Mouse (Mus musculus): ENCODE measurements around the gene Sipa1l3.

DNA sequence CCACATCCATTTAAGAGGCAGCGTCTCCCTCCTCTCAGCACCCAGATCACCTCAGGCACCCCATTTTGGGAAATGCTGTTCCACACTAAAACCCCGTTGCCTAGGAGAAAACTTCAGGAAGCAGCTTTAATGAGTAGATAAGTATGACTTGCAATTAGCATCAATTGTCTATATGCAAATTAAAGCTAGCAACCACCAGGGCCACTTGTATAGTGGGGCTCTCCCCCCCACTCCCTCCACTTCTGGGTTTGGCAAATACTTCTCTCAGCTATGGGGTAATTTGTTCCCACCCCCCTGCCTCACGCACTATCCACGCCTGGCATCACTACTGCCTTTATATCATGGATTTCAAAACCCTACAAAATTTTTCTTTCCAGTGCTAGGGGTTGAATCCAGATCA, 172.9 kb downstream of the Sipa1l3 start:
- no peak for TF ChIP-seq USF1 (IDR thresholded peaks at IDR 0.05; ENCODE audit: low read depth)
- TF ChIP-seq POLR2A (IDR thresholded peaks at IDR 0.05; ENCODE audit: insufficient read length, low read depth), result no peak
- no peak for TF ChIP-seq CEBPB (IDR thresholded peaks at IDR 0.05; ENCODE audit: insufficient read depth, poor library complexity, severe bottlenecking)
- no peak for TF ChIP-seq TCF3 (IDR thresholded peaks at IDR 0.05; ENCODE audit: insufficient read length, low read depth)
- TF ChIP-seq POLR2AphosphoS2 (IDR thresholded peaks at IDR 0.05; ENCODE audit: insufficient read length, low read depth), result no peak
- TF ChIP-seq MAX (IDR thresholded peaks at IDR 0.05; ENCODE audit: low read depth), result no peak
- no peak for TF ChIP-seq TCF12 (IDR thresholded peaks at IDR 0.05; ENCODE audit: insufficient read depth, poor library complexity, severe bottlenecking)
- TF ChIP-seq E2F4 (IDR thresholded peaks at IDR 0.05; ENCODE audit: insufficient read depth), result no peak
- no peak for TF ChIP-seq REST (IDR thresholded peaks at IDR 0.05; ENCODE audit: insufficient read depth, insufficient read length)
- TF ChIP-seq MYOD1 (IDR thresholded peaks at IDR 0.05; ENCODE audit: control insufficient read depth in 1 of 3, insufficient read length in 2 of 3, low read depth in 2 of 3), result no peak
- TF ChIP-seq SRF (IDR thresholded peaks at IDR 0.05; ENCODE audit: control insufficient read depth, insufficient read length, low read depth), result no peak
